Mouse (Mus musculus) liver, embryonic 14.5 days (tissue): ENCODE results near the gene Map7. TPM values are rescaled to one million over a fixed set of nuclear protein-coding genes. Genes with fewer than 3 reads are reported as not detected.
A peak's percentile ranks its signal among the peaks of the same experiment; 100 is the strongest.

ENCODE experiments used
- ATAC-seq: fragments of 200-750 bp; cut with Nextera tagmentation; 2 replicates; pipeline ENCODE4 v1.8.0; 2017; ENCODE audit warnings: moderate number of reproducible peaks, mild to moderate bottlenecking, moderate library complexity; ENCODE audit not compliant: insufficient read depth
- DNase-seq, 3 experiments: peaks; one replicate each; pipeline ENCODE4 v3.0.0-alpha.2; 2012 to 2013; ENCODE audit warnings: low read depth in 3 of 3, low spot score in 3 of 3
- H3K27ac ChIP-seq: fragments of 300-500 bp; sonication (generic); 2 replicates; pipeline ENCODE4 v1.5.1; 2014; ENCODE audit warnings: moderate library complexity, mild to moderate bottlenecking, control low read depth, inconsistent platforms
- H3K27me3 ChIP-seq: fragments of 300-500 bp; sonication (generic); 2 replicates; pipeline ENCODE4 v1.6.1; 2014; ENCODE audit warnings: mild to moderate bottlenecking, low read length, moderate library complexity; ENCODE audit not compliant: control insufficient read depth, insufficient read depth
- H3K36me3 ChIP-seq: fragments of 300-500 bp; sonication (generic); replicated peaks from 2 replicates; pipeline ENCODE4 v1.6.1; 2014; ENCODE audit warnings: low read depth; ENCODE audit not compliant: control insufficient read depth, insufficient read depth
- H3K4me1 ChIP-seq, 2 experiments: fragments of 200-500 bp in 1 of 2; fragments of 300-500 bp in 1 of 2; sonication (generic) in 1 of 2; replicated peaks; 2 replicates each; pipeline ENCODE4 v1.6.1; 2012 to 2014; ENCODE audit warnings: antibody characterized with exemption in 1 of 2, inconsistent platforms in 1 of 2, low read length in 1 of 2; ENCODE audit not compliant: control insufficient read depth in 2 of 2, insufficient read depth in 2 of 2
- H3K4me2 ChIP-seq: fragments of 300-500 bp; sonication (generic); 2 replicates; pipeline ENCODE4 v1.6.1; 2014; ENCODE audit warnings: low read depth, mild to moderate bottlenecking, control low read depth, moderate library complexity
- H3K4me3 ChIP-seq, 2 experiments: fragments of 200-500 bp in 1 of 2; fragments of 300-500 bp in 1 of 2; sonication (generic) in 1 of 2; 2 replicates each; pipeline ENCODE4 v1.5.1; 2012 to 2014; ENCODE audit warnings: low read depth in 2 of 2, low read length in 2 of 2, mild to moderate bottlenecking in 2 of 2, control low read depth in 1 of 2, inconsistent platforms in 1 of 2, moderate library complexity in 1 of 2; ENCODE audit not compliant: insufficient read depth in 1 of 2
- H3K9ac ChIP-seq: fragments of 300-500 bp; sonication (generic); replicated peaks from 2 replicates; pipeline ENCODE4 v1.6.1; 2014; ENCODE audit warnings: mild to moderate bottlenecking, control low read depth, moderate library complexity
- H3K9me3 ChIP-seq: fragments of 300-500 bp; sonication (generic); 2 replicates; pipeline ENCODE4 v1.6.1; 2016; ENCODE audit warnings: low read length, mixed read lengths; ENCODE audit not compliant: control insufficient read depth
- CTCF ChIP-seq: IDR thresholded peaks from 2 replicates; pipeline ENCODE4 v1.5.1; 2016; ENCODE audit warnings: antibody characterized with exemption, low read depth, control low read depth
- EP300 ChIP-seq: IDR thresholded peaks from 2 replicates; pipeline ENCODE4 v1.6.1; 2016; ENCODE audit warnings: antibody characterized with exemption, low read depth
- WGBS: fragments of 180-500 bp; shearing (Covaris S2); extraction: QIAGEN DNeasy Blood & Tissue Kit; methylation state at CpG from one replicate; pipeline ENCODE4 v1.1.7; 2014; ENCODE audit not compliant: insufficient replicate concordance; 5-methylcytosine and 5-hydroxymethylcytosine counted together
- microRNA-seq: library from miRNA; unstranded; fragments of <30 nt; microRNA quantifications from one replicate; pipeline ENCODE4, GENCODE M21; 2016
- polyA plus RNA-seq, 2 experiments: library from polyadenylated mRNA; depleted of rRNA in 1 of 2; stranded (reverse) in 1 of 2; unstranded in 1 of 2; fragments of >200 nt; fragmentation: Nextera tagmentation in 1 of 2; extraction: Ambion mirVana in 1 of 2; gene quantifications; 2 replicates each; pipeline versions ENCODE4 v1.2.1 to v1.2.3; 2012 to 2014

The Map7 gene
- polyA plus RNA-seq, 2 experiments, result 2.2 to 2.3 TPM

DNA sequence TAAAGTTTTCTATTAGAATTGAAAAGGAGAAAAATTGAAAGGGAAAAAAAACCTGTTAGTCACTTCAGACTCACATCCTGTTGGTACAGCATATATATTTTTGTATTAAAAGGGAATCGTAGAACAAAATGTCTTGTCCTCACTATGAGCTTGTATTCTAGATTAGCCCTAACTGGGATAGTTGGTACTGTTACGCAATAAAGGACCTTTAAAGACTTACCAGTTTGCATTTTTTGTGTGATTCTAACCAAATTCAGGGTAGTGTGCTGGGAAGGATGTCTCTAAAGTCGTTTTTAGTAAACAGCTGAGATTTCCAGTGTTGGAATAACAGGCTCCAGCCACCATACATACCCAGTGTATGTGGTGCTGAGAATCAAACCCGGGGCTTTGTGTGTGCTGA is 165.7 kb downstream of the Map7 start:
- no peak for ATAC-seq
- Histone ChIP-seq H3K4me3 (peak overlapping the region; percentile 84 to 89), H3K9me3 (no peaks in the 10 kb centered on the region), H3K9ac (peak overlapping the region; percentile 47), H3K27me3 (no peaks in the 10 kb centered on the region), H3K27ac (no peak overlapping the region), H3K4me1 (peaks cover 3 to 12% of the 10 kb centered on the region in 2 experiments; a peak in 3 of 4 replicates), H3K4me2 (peak overlapping the region; percentile 83), H3K36me3 (peaks cover 17% of the 10 kb centered on the region)
- TF ChIP-seq EP300 (no peak), CTCF (no peak)
- 47% methylated on average over 4 of the region's 4 CpGs for WGBS
- no peak for DNase-seq

GRCm38 (mm10) chr10:20314797-20315196 is 166.5 kb downstream of the Map7 start:
- peak in 2 of 3 experiments; percentile 9 to 26 for DNase-seq
- Histone ChIP-seq H3K36me3 (peaks cover 23% of the 10 kb centered on the region), H3K4me3 (no peak overlapping the region), H3K27me3 (no peaks in the 10 kb centered on the region), H3K9ac (no peak overlapping the region), H3K27ac (no peak overlapping the region), H3K9me3 (no peaks in the 10 kb centered on the region), H3K4me1 (peaks cover 3 to 12% of the 10 kb centered on the region in 2 experiments; a peak in 3 of 4 replicates), H3K4me2 (peak overlapping the region; percentile 83; the same call in 1 of the 2 replicates)
- 18% methylated on average over 2 of the region's 2 CpGs for WGBS
- no peak for ATAC-seq
- no peak for TF ChIP-seq EP300
- peak; percentile 45 for TF ChIP-seq CTCF

- Histone ChIP-seq H3K27me3 (no peaks in the 10 kb centered on the region), H3K36me3 (peaks cover 35% of the 10 kb centered on the region), H3K9ac (no peak overlapping the region), H3K9me3 (no peaks in the 10 kb centered on the region), H3K4me2 (no peak overlapping the region; the same call in 1 of the 2 replicates), H3K27ac (no peak overlapping the region), H3K4me3 (no peak overlapping the region), H3K4me1 (peaks cover 3 to 9% of the 10 kb centered on the region in 2 experiments; a peak in 3 of 4 replicates)
- no peak for DNase-seq
- WGBS, result 39% methylated on average over 5 of the region's 5 CpGs
- no peak for ATAC-seq
- no peak for TF ChIP-seq EP300
- no peak for TF ChIP-seq CTCF
Measured at GRCm38 (mm10) chr10:20317466-20317865, 169.2 kb downstream of the Map7 start.

GRCm38 (mm10) chr10:20326226-20326625 is 178.0 kb downstream of the Map7 start:
- Histone ChIP-seq H3K36me3 (peaks cover 74% of the 10 kb centered on the region), H3K9ac (no peak overlapping the region), H3K27ac (no peak overlapping the region), H3K4me3 (no peak overlapping the region), H3K4me1 (no peaks in the 10 kb centered on the region), H3K27me3 (no peaks in the 10 kb centered on the region), H3K4me2 (no peak overlapping the region), H3K9me3 (no peaks in the 10 kb centered on the region)
- no peak for ATAC-seq
- no peak for TF ChIP-seq CTCF
- TF ChIP-seq EP300, result no peak
- no peak for DNase-seq

Small RNA genes lying within 50 kb of the gene (microRNA-seq; reads per million reads assigned to microRNA genes)
- gene Mir6413, result not detected

Other genes with a start within 250 kb of the Map7 start
- 9.9 and 13.3 TPM in 2 replicates for gene Pex7, start 240.8 kb upstream of the Map7 start, polyA plus RNA-seq (2012; rRNA removed)
- 30.7 and 30.8 TPM in 2 replicates for gene Pex7, start 240.8 kb upstream of the Map7 start, polyA plus RNA-seq (2014; fragmentation: Nextera tagmentation; extraction: Ambion mirVana)
- gene Map3k5, start 214.0 kb upstream of the Map7 start, polyA plus RNA-seq (2012; rRNA removed), result 0.71 and 1.0 TPM in 2 replicates
- gene Map3k5, start 214.0 kb upstream of the Map7 start, polyA plus RNA-seq (2014; fragmentation: Nextera tagmentation; extraction: Ambion mirVana), result 1.1 and 1.3 TPM in 2 replicates
- 17.5 and 35.3 TPM in 2 replicates for gene Bclaf1, start 164.0 kb downstream of the Map7 start, polyA plus RNA-seq (2012; rRNA removed)
- 46.1 and 48.0 TPM in 2 replicates for gene Bclaf1, start 164.0 kb downstream of the Map7 start, polyA plus RNA-seq (2014; fragmentation: Nextera tagmentation; extraction: Ambion mirVana)
- 9.6 and 13.3 TPM in 2 replicates for gene Mtfr2, start 199.3 kb downstream of the Map7 start, polyA plus RNA-seq (2012; rRNA removed)
- 1.8 and 2.4 TPM in 2 replicates for gene Mtfr2, start 199.3 kb downstream of the Map7 start, polyA plus RNA-seq (2014; fragmentation: Nextera tagmentation; extraction: Ambion mirVana)